Mouse (Mus musculus): ENCODE measurements around the gene Tssk1. TPM values are rescaled to one million over a fixed set of nuclear protein-coding genes. Genes with fewer than 3 reads are reported as not detected.

Gene Tssk1
- polyA plus RNA-seq, 1 experiment from 2014 or later = 0.10 TPM

DNA sequence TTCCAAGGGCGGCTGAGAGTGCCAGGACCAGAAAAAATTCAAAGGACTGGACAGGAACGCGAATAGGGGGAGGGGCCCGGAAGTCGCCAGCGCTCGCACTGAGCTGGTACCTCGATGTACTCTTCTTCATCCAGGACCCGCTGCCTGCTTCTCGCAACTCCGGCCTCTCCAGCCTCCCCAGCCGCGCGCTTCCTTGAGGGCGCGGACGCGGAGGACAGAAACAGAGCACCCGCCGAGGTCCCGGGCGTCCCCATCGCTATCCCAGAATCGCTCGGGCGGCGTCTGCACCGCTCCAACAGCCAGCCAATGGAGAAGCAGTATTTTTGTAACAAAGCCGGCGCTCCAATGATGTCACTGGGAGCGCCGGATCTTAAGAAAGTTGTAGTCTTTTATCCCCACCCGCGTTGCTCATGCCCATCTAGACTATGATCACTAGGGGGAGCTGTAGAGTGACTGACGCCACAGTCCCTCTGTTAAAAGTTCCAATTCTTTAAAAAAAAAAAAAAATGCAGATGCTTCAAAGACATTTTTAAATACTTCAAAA is 17.1 kb downstream of the Tssk1 start, which contains the start of gene Ess2:
Gene Ess2, minus strand, starts transcription at position 297 of the 544 bp plus-strand sequence.
- Histone ChIP-seq H3K36me3 (peaks cover 33% of the 10 kb centered on the region), H3K27ac (no peak within 1 kb of the TSS), H3K4me3 (peak within 1 kb of the TSS; percentile 78), H3K9ac (peak within 1 kb of the TSS; percentile 72), H3K4me2 (replicated peaks) (peak within 1 kb of the TSS; percentile 87), H3K27me3 (replicated peaks) (peaks cover 44% of the 10 kb centered on the region), H3K9me3 (no peaks in the 10 kb centered on the region), H3K4me1 (peaks cover 19% of the 10 kb centered on the region)
- ATAC-seq (ENCODE audit: low FRiP score, low read depth) = peak; percentile 92
- WGBS = under 1% methylated on average over 35 of the region's 35 CpGs

DNA sequence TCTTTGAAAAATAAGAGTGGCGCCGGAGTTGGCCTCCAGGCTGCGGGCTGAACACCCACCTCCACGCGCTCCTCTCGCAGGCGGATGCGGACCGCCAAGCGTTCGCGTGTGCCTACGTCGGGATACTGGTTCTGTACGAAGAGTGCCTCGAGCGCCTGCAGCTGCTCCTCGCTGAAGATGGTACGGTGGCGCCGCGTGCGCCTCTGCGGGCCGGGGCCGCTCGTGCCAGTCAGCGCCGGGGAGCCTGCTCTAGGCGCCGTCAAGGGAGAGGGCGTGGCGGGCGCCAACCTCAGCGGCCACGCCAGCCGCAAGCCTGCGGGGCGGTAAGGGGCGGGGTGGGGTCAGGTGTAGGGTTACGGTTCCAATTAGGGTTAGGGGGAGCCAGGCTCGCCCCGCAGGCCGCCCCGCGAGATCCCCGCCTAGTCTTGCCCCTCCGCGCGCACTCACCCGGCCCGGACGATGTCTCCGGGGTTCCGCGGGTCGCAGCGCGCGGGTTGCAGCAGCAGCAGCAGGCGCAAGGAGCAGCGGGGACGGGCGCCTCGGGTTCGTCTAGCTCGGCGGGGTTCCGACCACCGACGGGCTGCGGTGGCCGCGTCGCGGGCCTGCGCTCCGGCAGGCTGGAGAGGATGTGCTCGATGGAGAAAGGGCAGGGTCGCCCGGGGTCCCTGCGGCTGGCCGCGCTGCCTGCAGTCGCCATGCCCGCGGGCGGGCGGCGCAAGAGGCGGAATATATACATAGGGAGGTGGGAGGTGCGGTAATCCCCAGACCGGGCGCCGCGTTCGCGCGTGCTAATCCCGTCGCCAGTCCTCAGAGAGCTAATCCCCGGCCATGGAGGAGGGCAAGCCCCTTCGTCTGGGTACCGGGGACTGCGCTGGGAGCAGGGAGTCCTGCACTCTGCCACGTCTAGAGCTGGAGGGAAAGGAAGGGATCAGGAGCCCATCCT is 20.6 kb downstream of the Tssk1 start, which contains the start of gene Gsc2:
Gene Gsc2, minus strand, starts transcription at position 753 of the 943 bp plus-strand sequence.
- Histone ChIP-seq H3K4me3 (peak within 1 kb of the TSS; percentile 35), H3K9ac (peak within 1 kb of the TSS; percentile 42), H3K4me2 (replicated peaks) (peak within 1 kb of the TSS; percentile 62), H3K9me3 (no peaks in the 10 kb centered on the region), H3K27ac (no peak within 1 kb of the TSS), H3K4me1 (peaks cover 19% of the 10 kb centered on the region), H3K27me3 (replicated peaks) (peaks cover 65% of the 10 kb centered on the region), H3K36me3 (no peaks in the 10 kb centered on the region)
- under 1% methylated on average over 103 of the region's 106 CpGs for WGBS
- no peak for ATAC-seq (ENCODE audit: low FRiP score, low read depth)

DNA sequence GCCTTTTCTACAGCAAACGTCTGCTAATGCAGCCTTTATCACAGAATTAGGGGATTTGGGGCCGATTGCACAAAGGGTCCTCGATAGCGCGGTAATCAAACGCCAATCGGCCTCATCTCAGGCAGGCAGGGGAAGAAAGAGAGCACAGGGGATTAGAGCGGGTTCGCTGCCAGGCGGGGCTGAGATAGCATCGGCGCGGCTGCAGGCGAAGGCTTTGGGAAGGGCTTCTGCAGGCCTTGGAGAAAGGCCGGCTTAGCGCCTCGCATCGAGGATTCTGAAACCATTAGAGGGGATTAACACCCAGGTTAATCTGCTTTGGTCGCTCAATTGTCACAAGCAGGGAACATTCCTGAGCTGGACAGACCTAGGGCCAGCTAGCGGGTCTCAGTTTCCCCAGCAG is 26.6 kb downstream of the Tssk1 start:
- H3K27ac ChIP-seq = no peak overlapping the region
- ATAC-seq (ENCODE audit: low FRiP score, low read depth) = no peak
- WGBS = 9% methylated on average over 20 of the region's 20 CpGs
- peaks cover 11% of the 10 kb centered on the region for H3K36me3 ChIP-seq
- H3K4me1 ChIP-seq = peaks cover 18% of the 10 kb centered on the region
- peaks cover 30% of the 10 kb centered on the region for H3K27me3 ChIP-seq (replicated peaks)
- H3K4me2 ChIP-seq (replicated peaks) = peak overlapping the region; percentile 93
- no peak overlapping the region for H3K4me3 ChIP-seq
- peak overlapping the region; percentile 26; the same call in 1 of the 2 replicates for H3K9ac ChIP-seq
- no peaks in the 10 kb centered on the region for H3K9me3 ChIP-seq

DNA sequence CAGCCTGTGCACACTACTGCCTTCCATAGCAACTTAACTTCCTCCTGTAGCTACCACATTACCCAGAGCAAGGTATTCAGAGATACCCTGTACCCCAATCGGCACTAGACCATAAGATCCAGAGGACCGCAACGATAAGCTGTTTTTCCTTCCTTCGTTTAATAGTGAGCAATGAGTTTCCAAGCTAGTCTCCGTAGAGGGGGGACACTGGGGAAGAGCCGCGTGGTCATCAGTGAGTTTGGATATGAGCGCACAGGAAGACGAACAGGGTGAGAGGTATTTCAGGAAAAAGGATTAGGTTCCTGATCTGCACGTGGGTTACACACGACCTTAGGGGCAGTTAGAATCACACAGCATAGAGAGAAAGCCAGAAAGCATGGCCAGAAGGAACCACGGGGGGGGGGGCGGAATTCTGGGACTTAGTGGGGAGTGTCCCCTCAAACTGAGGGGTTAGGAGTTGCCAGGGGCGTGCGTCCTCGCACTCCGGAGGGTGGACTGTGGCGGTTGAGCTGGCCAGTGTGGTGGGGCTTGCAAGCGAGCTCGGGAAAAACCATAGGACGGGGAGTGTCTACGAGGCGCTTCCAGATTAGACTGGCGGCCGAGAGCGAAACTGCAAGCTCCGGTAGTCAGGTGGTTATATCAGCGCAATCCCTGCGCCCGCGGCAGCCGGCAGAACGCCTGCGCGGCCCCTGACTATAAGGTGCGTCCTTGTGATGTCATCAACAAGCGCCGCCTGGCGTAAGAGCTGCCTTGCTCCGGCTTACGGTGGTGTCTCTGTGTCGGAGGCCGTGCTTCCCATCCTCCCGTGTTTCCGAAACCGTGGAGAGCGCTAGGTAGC is 27.5 kb downstream of the Tssk1 start:
- Histone ChIP-seq H3K4me3 (peak overlapping the region; percentile 75), H3K9me3 (no peaks in the 10 kb centered on the region), H3K27ac (peak overlapping the region; percentile 62; the same call in 1 of the 2 replicates), H3K4me1 (peaks cover 21% of the 10 kb centered on the region), H3K4me2 (replicated peaks) (peak overlapping the region; percentile 93), H3K9ac (peak overlapping the region; percentile 85), H3K36me3 (peaks cover 20% of the 10 kb centered on the region), H3K27me3 (replicated peaks) (peaks cover 20% of the 10 kb centered on the region)
- peak; percentile 93 for ATAC-seq (ENCODE audit: low FRiP score, low read depth)
- 3% methylated on average over 47 of the region's 47 CpGs for WGBS

DNA sequence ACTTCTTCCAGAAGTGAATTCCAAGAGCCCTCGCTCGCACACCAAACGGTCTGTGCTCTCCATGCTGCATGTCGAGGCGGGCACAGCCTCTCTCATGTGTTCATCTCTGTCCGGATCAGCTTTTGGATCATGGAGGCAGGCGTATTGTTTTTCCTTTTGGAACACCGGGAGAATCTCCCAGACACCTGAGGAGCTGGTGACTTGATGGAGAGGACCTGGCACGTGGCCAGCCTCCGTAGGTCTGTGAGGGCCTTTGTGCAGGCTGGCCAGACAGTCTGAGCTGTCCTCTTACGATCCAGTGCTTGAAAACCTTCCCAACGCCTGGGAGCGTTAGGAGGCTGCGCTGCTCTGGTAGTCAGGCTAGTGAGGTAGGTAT is 28.1 kb downstream of the Tssk1 start:
- Histone ChIP-seq H3K36me3 (peaks cover 20% of the 10 kb centered on the region), H3K4me2 (replicated peaks) (peak overlapping the region; percentile 93), H3K9ac (peak overlapping the region; percentile 85), H3K27me3 (replicated peaks) (peaks cover 14% of the 10 kb centered on the region), H3K4me1 (peaks cover 27% of the 10 kb centered on the region), H3K9me3 (no peaks in the 10 kb centered on the region), H3K27ac (peak overlapping the region; percentile 37; the same call in 1 of the 2 replicates), H3K4me3 (peak overlapping the region; percentile 75)
- 1% methylated on average over 14 of the region's 14 CpGs for WGBS
- ATAC-seq (ENCODE audit: low FRiP score, low read depth) = peak; percentile 23; the same call in 1 of the 2 replicates

DNA sequence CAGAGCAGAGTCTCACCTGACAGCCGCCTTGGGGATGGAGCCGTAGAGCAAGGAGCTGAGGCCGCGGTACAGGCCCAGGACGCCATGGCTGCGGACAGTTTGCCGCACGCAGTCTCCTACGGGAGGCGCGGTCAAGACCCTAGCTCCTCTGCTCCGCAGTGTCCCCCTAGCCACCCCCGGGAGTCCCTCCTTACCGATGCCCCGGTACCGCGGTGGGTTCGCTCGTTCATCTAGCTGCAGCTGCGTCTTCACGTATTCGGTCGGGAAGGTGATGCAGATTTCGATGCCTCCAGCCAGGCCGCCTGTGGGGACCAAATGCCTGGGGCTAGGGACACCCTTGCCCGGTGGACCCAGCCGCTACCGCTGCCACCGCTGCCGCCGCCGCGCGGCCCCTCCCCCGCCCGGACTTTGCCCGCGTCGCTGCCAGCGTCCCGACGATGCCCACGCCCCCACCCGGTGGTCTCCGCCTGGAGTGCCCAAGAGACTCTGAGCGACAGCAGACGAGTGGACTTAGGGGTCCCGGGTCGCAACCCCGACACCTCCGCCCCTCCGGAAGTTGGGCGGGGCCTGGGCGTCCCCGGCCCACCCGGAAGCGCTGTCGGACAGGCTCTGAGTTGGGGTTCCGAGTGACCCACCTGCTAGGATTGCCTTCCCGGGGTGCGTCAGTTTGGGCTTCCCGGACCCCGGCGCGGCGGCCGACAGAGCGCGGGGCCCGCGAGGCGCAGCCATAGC is 33.5 kb downstream of the Tssk1 start:
- under 1% methylated on average over 72 of the region's 72 CpGs for WGBS
- peaks cover 20% of the 10 kb centered on the region for H3K36me3 ChIP-seq
- H3K27ac ChIP-seq = peak overlapping the region; percentile 59; the same call in 1 of the 2 replicates

DNA sequence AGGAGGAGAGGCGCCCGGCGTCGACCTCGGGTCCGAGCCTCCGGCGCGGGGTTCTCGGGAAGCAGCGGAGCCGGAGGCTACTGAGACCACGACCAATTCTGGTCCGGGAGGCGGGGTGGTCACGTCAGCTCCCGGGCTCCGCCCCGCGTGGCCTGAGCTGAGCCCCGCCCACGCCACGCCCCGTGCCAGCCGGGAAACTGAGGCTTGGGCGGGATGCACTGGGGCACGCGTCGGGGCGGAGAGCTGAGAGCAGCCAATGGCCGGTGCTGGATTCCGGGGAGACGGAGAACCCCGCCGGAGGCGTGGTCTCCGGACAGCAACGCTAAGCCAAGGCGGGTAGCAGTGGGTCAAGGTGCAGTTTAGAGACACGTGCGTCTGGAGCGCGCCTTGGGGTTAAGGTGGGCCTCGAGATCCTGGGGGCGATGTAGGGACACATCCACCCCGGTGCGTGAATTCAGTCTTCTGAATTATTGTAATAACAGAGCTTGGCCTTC is 34.1 kb downstream of the Tssk1 start, which contains the start of gene Slc25a1:
Gene Slc25a1, minus strand, starts transcription at position 133 of the 494 bp plus-strand sequence.
- H3K4me3 ChIP-seq = peak within 1 kb of the TSS; percentile 63
- peak within 1 kb of the TSS; percentile 94 for H3K4me2 ChIP-seq (replicated peaks)
- H3K4me1 ChIP-seq = peaks cover 17% of the 10 kb centered on the region
- peaks cover 20% of the 10 kb centered on the region for H3K36me3 ChIP-seq
- ATAC-seq (ENCODE audit: low FRiP score, low read depth) = peak; percentile 82
- no peaks in the 10 kb centered on the region for H3K27me3 ChIP-seq (replicated peaks)
- no peaks in the 10 kb centered on the region for H3K9me3 ChIP-seq
- under 1% methylated on average over 47 of the region's 47 CpGs for WGBS
- H3K9ac ChIP-seq = peak within 1 kb of the TSS; percentile 85
- H3K27ac ChIP-seq = peak within 1 kb of the TSS; percentile 59

More for the DNA sequence above, 33.5 kb downstream of the Tssk1 start:
- Histone ChIP-seq H3K27me3 (replicated peaks) (no peaks in the 10 kb centered on the region), H3K9me3 (no peaks in the 10 kb centered on the region), H3K4me2 (replicated peaks) (peak overlapping the region; percentile 94), H3K9ac (peak overlapping the region; percentile 85), H3K4me3 (peak overlapping the region; percentile 63), H3K4me1 (peaks cover 22% of the 10 kb centered on the region)
- peak; percentile 61 for ATAC-seq (ENCODE audit: low FRiP score, low read depth)

DNA sequence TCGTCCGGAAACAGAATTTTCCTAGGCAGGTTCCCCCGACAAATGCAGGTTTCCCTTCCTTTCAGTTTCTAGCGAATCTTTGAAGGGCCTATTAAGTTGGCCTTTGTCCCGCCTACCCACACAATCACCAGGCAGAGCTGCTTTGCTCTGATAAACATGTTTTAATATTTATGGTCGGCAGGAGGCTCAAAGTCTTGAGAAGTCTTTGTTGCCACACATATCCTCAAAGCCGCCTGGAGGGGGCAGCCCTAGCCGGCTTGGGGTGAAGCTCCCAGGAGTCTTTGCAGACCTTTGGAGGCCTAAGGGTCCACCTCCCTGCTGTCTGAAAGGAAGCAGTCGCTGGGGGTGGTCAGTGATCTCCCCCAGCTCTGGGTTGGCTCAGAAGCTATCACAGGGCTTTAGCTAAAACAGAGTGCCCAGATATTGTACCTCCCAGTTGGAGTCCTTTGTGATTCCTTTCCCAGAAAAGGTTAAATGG is 34.6 kb downstream of the Tssk1 start:
- ATAC-seq (ENCODE audit: low FRiP score, low read depth) = peak; percentile 57
- Histone ChIP-seq H3K36me3 (peaks cover 20% of the 10 kb centered on the region), H3K27ac (peak overlapping the region; percentile 59), H3K4me2 (replicated peaks) (peak overlapping the region; percentile 94), H3K4me3 (peak overlapping the region; percentile 63), H3K4me1 (peaks cover 17% of the 10 kb centered on the region), H3K9me3 (no peaks in the 10 kb centered on the region), H3K27me3 (replicated peaks) (no peaks in the 10 kb centered on the region), H3K9ac (peak overlapping the region; percentile 85)
- under 1% methylated on average over 9 of the region's 9 CpGs for WGBS

DNA sequence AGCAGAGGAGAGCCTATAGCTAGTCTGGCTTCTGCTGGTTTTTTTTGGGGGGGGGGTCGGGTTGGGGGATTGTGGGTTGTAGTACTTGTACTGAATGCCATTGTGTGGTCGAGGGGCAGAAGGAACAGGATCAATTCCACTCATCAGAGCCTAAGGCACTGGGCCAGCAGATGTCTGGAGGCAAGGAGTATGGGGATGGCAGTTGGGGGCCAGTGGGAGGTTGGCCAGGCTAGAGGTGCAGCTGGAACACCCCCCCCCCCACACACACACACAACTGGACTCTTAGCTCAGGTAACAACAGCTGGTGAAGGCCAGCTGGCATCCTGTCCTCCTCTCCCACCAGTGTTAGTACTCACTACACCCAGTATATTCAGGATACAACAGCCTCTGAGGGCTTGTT is 35.2 kb downstream of the Tssk1 start:
- H3K9me3 ChIP-seq = no peaks in the 10 kb centered on the region

DNA sequence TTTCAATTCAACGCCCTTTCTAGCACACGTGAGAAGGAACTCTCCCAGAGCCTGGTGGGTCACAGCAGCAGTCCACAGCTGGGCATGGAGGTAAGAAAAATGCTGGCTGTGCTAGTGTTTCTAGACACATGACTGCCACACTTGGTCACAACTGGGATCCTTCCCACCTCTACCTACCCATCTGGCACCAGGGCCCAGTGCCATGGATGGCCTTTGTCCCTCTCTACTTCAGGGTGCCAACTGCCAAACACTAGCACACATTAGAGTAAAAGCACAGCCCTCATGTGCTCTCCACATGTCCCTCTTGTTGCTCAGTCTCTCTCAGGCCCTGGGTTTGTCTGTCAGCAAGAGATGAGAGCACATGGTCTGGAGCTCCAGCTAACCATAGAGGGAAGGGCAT is 35.6 kb downstream of the Tssk1 start:
- Histone ChIP-seq H3K4me3 (no peak overlapping the region), H3K4me2 (replicated peaks) (no peak overlapping the region), H3K27me3 (replicated peaks) (no peaks in the 10 kb centered on the region), H3K4me1 (peaks cover 17% of the 10 kb centered on the region), H3K27ac (no peak overlapping the region), H3K9ac (no peak overlapping the region), H3K36me3 (peaks cover 19% of the 10 kb centered on the region), H3K9me3 (no peaks in the 10 kb centered on the region)
- no peak for ATAC-seq (ENCODE audit: low FRiP score, low read depth)
- 55% methylated on average over 2 of the region's 2 CpGs for WGBS

More for the DNA sequence above, 35.2 kb downstream of the Tssk1 start:
- 0% methylated on average over 2 of the region's 2 CpGs for WGBS
- Histone ChIP-seq H3K27ac (no peak overlapping the region), H3K4me3 (no peak overlapping the region), H3K4me1 (peaks cover 17% of the 10 kb centered on the region), H3K4me2 (replicated peaks) (peak overlapping the region; percentile 94), H3K27me3 (replicated peaks) (no peaks in the 10 kb centered on the region), H3K36me3 (peaks cover 20% of the 10 kb centered on the region), H3K9ac (0 out of 2 replicates have a peak overlapping the region, but pooled peaks have one; percentile 85)
- no peak for ATAC-seq (ENCODE audit: low FRiP score, low read depth)
